ENCODE assay signal across 10 mouse cellular contexts in the genomic region with DNA sequence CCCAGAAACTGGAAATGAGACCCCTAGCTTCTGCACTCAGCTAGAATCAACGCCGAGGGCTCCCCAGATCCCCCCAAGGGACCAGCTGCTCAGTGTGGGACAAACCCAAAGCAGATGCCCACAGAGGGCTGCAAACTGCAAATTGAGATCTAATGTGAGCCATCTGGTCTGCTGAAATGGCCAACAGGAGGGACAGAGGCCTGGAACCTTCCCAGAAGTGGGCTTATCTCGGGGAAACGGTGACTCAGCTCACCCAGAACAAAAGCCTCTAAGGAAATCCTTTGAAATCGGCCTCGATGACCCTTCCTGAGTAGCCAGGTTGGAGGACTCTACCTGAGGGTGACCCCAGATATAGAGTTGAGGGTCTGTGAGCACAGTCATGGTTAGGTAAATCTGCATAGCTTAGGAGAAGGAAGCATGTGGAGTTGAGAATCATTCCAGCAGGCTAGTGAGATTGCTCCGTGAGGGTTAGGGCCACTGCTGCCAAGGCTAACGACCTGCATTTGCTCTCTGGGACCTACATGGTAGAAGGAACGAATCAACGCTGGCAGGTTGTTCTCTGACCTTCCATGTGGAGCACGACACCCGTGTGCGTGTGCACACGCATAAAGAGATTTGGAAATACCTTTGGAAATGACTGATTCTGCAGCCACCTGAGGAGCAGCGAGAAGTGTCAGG. TPM values are rescaled to one million over a fixed set of nuclear protein-coding genes. Genes with fewer than 3 reads are reported as not detected.
DNase-seq lines count a peak whose midpoint lies in the region; ATAC-seq lines count a peak whose summit lies in the region.
"Had no signal": no experiment of that assay in that cellular context is flagged by ENCODE, and none has a peak within 500 bp of the region (broad histone marks: within the 10 kb centered on the region; RNA-seq: fewer than 3 reads in every experiment).

No protein-coding gene starts in this region.

- no peaks in the 10 kb centered on the region for H3K36me3 ChIP-seq in lung, embryonic 15.5 days
- no peaks in the 10 kb centered on the region for H3K36me3 ChIP-seq in embryonic facial prominence, embryonic 12.5 days
- no peaks in the 10 kb centered on the region for H3K36me3 ChIP-seq in limb, embryonic 12.5 days
- H3K36me3 ChIP-seq in hindbrain, embryonic 14.5 days (replicated peaks; ENCODE audit: control insufficient read depth, insufficient read depth) = no peaks in the 10 kb centered on the region
- H3K36me3 ChIP-seq: kidney, embryonic 15.5 days had no signal

- H3K27me3 ChIP-seq in lung, embryonic 15.5 days = peaks cover 7% of the 10 kb centered on the region; the same call in 1 of the 2 replicates
- no peaks in the 10 kb centered on the region; the same call in 1 of the 2 replicates for H3K27me3 ChIP-seq in embryonic facial prominence, embryonic 12.5 days
- 0 out of 2 replicates have a peak, but pooled peaks cover 9% of the 10 kb centered on the region for H3K27me3 ChIP-seq in limb, embryonic 12.5 days
- H3K27me3 ChIP-seq in hindbrain, embryonic 14.5 days (ENCODE audit: control insufficient read depth, insufficient read depth, low read length) = no peaks in the 10 kb centered on the region

- H3K9ac ChIP-seq in lung, embryonic 15.5 days = 0 out of 2 replicates have a peak overlapping the region, but pooled peaks have one; percentile 25
- no peak overlapping the region; the same call in 1 of the 2 replicates for H3K9ac ChIP-seq in embryonic facial prominence, embryonic 12.5 days
- no peak overlapping the region for H3K9ac ChIP-seq in limb, embryonic 12.5 days (replicated peaks)
- H3K9ac ChIP-seq in hindbrain, embryonic 14.5 days = no peak overlapping the region
- H3K9ac ChIP-seq: kidney, embryonic 15.5 days had no signal

- H3K27ac ChIP-seq in lung, embryonic 15.5 days = no peak overlapping the region
- peak overlapping the region; percentile 36; the same call in 1 of the 2 replicates for H3K27ac ChIP-seq in embryonic facial prominence, embryonic 12.5 days
- 0 out of 2 replicates have a peak overlapping the region, but pooled peaks have one; percentile 4 for H3K27ac ChIP-seq in limb, embryonic 12.5 days
- no peak overlapping the region for H3K27ac ChIP-seq in hindbrain, embryonic 14.5 days
- H3K27ac ChIP-seq: kidney, embryonic 15.5 days had no signal

- ATAC-seq in lung, embryonic 15.5 days (ENCODE audit: borderline replicate concordance, extremely low read depth, low FRiP score, low TSS enrichment) = no peak
- ATAC-seq in embryonic facial prominence, embryonic 12.5 days (ENCODE audit: insufficient number of reproducible peaks, insufficient read depth, low FRiP score, low TSS enrichment) = no peak
- ATAC-seq in limb, embryonic 12.5 days (ENCODE audit: insufficient number of reproducible peaks, insufficient read depth, low FRiP score, low TSS enrichment, low read depth) = no peak
- ATAC-seq in hindbrain, embryonic 14.5 days (ENCODE audit: low FRiP score) = no peak

- WGBS in lung, embryonic 15.5 days = 64% methylated on average over 15 of the region's 15 CpGs
- 52% methylated on average over 15 of the region's 15 CpGs for WGBS in embryonic facial prominence, embryonic 12.5 days
- WGBS in limb, embryonic 12.5 days = 50% methylated on average over 15 of the region's 15 CpGs
- WGBS in hindbrain, embryonic 14.5 days = 77% methylated on average over 15 of the region's 15 CpGs

- H3K9me3 ChIP-seq in lung, embryonic 15.5 days = no peaks in the 10 kb centered on the region
- H3K9me3 ChIP-seq in embryonic facial prominence, embryonic 12.5 days = no peaks in the 10 kb centered on the region
- H3K9me3 ChIP-seq in limb, embryonic 12.5 days = no peaks in the 10 kb centered on the region
- no peaks in the 10 kb centered on the region for H3K9me3 ChIP-seq in hindbrain, embryonic 14.5 days (ENCODE audit: control insufficient read depth, low read length)
- H3K9me3 ChIP-seq: kidney, embryonic 15.5 days had no signal

- no peak for DNase-seq in lung, postnatal 36 days
- DNase-seq in cerebellum, adult 11-12 months = peak; percentile 44
- no peak for DNase-seq in hindbrain, embryonic 14.5 days (ENCODE audit: low spot score)
- no peak for DNase-seq in left cerebral cortex, adult 11 months (ENCODE audit: low spot score)

- no peak overlapping the region for H3K4me2 ChIP-seq in lung, embryonic 15.5 days
- H3K4me2 ChIP-seq in embryonic facial prominence, embryonic 12.5 days (replicated peaks) = no peak overlapping the region; the same call in 1 of the 2 replicates
- no peak overlapping the region for H3K4me2 ChIP-seq in limb, embryonic 12.5 days
- H3K4me2 ChIP-seq in hindbrain, embryonic 14.5 days (replicated peaks) = no peak overlapping the region
- H3K4me2 ChIP-seq: kidney, embryonic 15.5 days had no signal

- H3K4me3 ChIP-seq in lung, embryonic 15.5 days = no peak overlapping the region
- no peak overlapping the region for H3K4me3 ChIP-seq in embryonic facial prominence, embryonic 12.5 days
- H3K4me3 ChIP-seq in limb, embryonic 12.5 days (replicated peaks) = no peak overlapping the region
- H3K4me3 ChIP-seq in hindbrain, embryonic 14.5 days (replicated peaks; ENCODE audit: low read length) = no peak overlapping the region
- H3K4me3 ChIP-seq: erythroblast, embryonic 14.5 days; kidney, embryonic 15.5 days had no signal

- H3K4me1 ChIP-seq in lung, embryonic 15.5 days = peaks cover 43% of the 10 kb centered on the region
- H3K4me1 ChIP-seq in embryonic facial prominence, embryonic 12.5 days = peaks cover 52% of the 10 kb centered on the region
- peaks cover 40% of the 10 kb centered on the region for H3K4me1 ChIP-seq in limb, embryonic 12.5 days (replicated peaks)
- H3K4me1 ChIP-seq in hindbrain, embryonic 14.5 days (replicated peaks; ENCODE audit: control insufficient read depth, insufficient read depth, low read length) = peaks cover 17% of the 10 kb centered on the region

RNA-seq across cellular contexts. Expression of gene Srp9, which starts 13.7 kb away (rescaled TPM):
- 132 and 143 TPM in 2 replicates for polyA plus RNA-seq in lung, embryonic 15.5 days (2015; fragmentation: Nextera tagmentation; extraction: Ambion mirVana)
- 166 and 167 TPM in 2 replicates for polyA plus RNA-seq in embryonic facial prominence, embryonic 12.5 days (2016; fragmentation: Nextera tagmentation; extraction: Ambion mirVana)
- 176 and 183 TPM in 2 replicates for polyA plus RNA-seq in limb, embryonic 12.5 days (2016; fragmentation: Nextera tagmentation; extraction: Ambion mirVana)
- polyA plus RNA-seq in hindbrain, embryonic 14.5 days (2014; fragmentation: Nextera tagmentation; extraction: Ambion mirVana) = 139 and 142 TPM in 2 replicates

RNA-seq across cellular contexts. Expression of gene Vmn1r1, which starts 53.4 kb away (rescaled TPM):
- polyA plus RNA-seq in lung, embryonic 15.5 days (2015; fragmentation: Nextera tagmentation; extraction: Ambion mirVana) = not detected in 2 replicates
- not detected in 2 replicates for polyA plus RNA-seq in embryonic facial prominence, embryonic 12.5 days (2016; fragmentation: Nextera tagmentation; extraction: Ambion mirVana)
- polyA plus RNA-seq in limb, embryonic 12.5 days (2016; fragmentation: Nextera tagmentation; extraction: Ambion mirVana) = not detected in 2 replicates
- not detected in 2 replicates for polyA plus RNA-seq in hindbrain, embryonic 14.5 days (2014; fragmentation: Nextera tagmentation; extraction: Ambion mirVana)
- polyA plus RNA-seq: erythroblast, embryonic 14.5 days; kidney, embryonic 15.5 days; thymus, postnatal 0 days had no signal

Comparison
In these comparisons a context has a peak if more than half of its experiments do, and no peak if none do; other contexts are left out.
1. H3K27ac ChIP-seq: peak in embryonic facial prominence, embryonic 12.5 days (single experiment) and limb, embryonic 12.5 days (single experiment); none in lung, embryonic 15.5 days (single experiment) and hindbrain, embryonic 14.5 days (single experiment).